Mouse (Mus musculus) liver, adult 2 months (tissue): ENCODE measurements at regions not wholly inside any gene's neighbourhood (a gene's known extent, or its start where the extent isn't known, plus 50 kb on each side); places are given as distances from the start of the nearest gene placed in this dataset.

ENCODE experiments used
- CTCF ChIP-seq: fragments of 200-500 bp; IDR thresholded peaks from 2 replicates; pipeline ENCODE4 v1.5.1; 2011; ENCODE audit warnings: low read depth, low read length, control low read depth
- POLR2A ChIP-seq: fragments of 200-500 bp; IDR thresholded peaks from 2 replicates; pipeline ENCODE4 v1.6.1; 2011; ENCODE audit warnings: low read length, control low read depth; ENCODE audit not compliant: insufficient read depth; ENCODE audit errors: extremely low read depth

GRCm38 (mm10) chr19:56201007-56201682, 85.8 kb upstream of the Habp2 start:
- TF ChIP-seq POLR2A (no peak), CTCF (peak; percentile 63)
